Mouse (Mus musculus) layer of hippocampus, adult 9-11 months (tissue): Measurements from ENCODE around the gene Ostc.
A peak's percentile ranks its signal among the peaks of the same experiment; 100 is the strongest.

Source experiments
- DNase-seq: peaks from one replicate; pipeline ENCODE4 v3.0.0; 2022

The Ostc gene

DNA sequence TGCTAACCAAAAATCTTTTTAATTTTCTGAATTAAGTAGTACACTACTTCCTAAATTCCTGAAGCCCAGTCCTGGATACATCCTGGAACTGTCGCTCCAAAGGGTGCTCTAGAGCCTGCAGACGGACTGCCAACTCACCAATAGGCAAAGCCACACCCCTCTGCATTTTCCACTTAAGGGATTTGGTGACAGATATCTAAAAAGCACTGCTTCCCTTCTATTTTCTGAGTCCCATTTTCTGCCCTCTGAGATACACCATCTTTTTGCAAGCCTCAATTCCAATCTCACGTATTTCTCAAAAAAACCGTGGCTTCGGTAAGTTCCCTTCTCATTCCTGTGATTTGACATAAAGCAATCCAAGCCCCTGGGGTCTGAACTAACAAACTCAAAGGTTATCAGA is 715 bp downstream of the Ostc start:
- DNase-seq = no peak

DNA sequence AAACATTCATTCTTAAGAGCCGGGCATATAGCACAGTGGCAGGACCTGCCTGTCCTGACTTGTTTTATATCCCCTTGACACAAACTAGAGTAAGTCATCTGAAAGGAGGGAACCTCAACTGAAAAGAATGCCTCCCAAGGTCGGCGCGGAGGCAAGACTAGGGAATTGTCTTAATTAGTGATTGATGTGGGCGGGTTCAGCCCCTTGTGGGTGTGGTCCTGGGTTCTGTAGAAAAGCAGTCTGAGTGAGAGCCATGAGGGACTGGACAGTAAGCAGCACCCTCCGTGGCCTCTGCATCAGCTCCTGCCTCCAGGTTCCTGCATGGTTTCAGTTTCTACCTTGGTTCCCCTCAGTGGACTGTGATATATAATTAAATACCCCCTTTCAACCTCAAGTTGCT is 7.0 kb downstream of the Ostc start:
- no peak for DNase-seq

DNA sequence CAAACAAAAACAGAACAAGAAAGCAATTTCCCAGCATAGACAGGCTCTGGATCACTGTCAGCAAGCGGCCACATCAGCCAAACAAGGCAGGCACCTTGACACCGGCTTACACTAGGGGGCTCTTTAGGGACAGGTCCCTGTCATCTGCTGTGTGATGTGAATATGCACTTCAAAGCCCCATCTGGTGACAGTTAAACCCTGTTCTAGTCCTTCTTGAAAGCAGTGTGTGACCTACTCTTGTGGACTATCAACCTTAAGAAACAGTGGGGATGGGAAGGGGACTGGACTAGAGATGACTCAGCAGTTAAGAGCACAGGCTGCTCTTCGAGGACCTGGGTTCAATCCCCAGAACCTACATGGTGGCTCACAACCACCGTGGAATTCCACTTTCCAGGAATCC is 11.6 kb downstream of the Ostc start:
- no peak for DNase-seq

DNA sequence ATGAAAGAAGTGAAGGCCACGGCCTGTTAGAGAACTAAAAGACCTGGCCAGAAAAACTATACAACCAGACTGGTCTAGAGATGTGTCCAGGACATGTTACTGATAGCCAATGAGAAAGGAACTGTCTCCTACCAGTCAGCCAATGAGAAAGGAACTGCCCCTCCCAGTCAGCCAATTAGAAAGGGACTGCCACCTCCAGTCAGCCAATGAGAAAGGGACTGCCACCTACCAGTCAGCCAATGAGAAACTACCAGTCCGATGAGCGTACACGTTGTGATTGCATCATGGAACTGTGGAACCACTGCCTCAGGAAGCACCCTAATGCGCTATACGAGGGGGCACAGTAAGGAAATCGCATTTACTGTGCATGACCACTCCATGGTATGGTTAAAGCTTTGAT is 14.5 kb downstream of the Ostc start:
- no peak for DNase-seq

DNA sequence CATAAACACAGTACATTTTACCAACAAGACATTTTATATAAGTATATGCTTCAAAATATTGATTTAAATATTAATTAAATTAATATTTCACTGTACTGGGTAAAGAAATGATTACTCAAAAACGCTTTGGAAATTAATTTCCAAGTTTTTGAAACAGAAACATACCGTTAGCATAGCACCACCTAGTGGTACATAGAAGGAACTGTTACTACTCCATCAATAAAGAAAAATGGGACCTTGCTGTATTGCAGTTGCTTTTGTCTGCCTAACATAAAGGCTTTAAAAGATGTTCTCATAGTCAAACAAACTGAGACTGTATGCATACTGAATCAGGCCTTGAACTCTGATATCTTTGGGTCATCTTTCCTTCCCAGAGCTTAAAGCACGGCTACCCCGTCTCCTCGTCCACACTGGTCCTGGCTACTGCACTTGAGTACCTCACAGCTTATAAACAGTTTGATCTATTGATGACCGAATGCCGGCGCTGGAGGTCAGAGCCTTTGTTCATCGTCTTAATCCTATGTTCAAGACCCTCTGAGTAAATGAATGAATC is 15.1 kb downstream of the Ostc start:
- no peak for DNase-seq

DNA sequence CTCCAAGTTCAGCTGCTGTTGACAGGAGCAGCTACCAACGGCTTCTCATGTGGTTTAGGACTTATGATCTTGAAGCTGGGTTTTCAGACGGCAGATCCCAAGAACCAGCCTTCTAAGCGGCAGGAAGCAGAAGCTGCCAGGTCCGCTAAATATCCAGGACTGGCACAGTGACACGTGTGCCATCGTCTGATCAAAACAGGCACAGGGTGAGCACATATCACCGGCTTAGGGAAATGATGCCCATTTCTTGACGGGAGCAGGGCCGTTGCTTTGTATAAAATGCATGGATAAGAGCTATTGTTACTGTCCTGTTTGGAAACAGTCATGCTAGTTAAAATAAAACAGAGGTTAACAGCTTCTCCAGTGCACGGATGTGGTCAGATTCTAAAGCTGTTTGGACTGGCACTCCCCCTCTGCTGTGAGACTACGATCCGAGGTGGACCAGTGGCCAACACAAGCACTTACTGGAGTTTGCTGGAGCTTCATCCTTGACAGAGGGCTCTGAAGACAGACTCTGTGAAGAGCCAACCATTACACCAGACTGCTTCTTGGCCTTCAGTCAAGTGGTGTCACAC is 17.6 kb downstream of the Ostc start:
- no peak for DNase-seq

DNA sequence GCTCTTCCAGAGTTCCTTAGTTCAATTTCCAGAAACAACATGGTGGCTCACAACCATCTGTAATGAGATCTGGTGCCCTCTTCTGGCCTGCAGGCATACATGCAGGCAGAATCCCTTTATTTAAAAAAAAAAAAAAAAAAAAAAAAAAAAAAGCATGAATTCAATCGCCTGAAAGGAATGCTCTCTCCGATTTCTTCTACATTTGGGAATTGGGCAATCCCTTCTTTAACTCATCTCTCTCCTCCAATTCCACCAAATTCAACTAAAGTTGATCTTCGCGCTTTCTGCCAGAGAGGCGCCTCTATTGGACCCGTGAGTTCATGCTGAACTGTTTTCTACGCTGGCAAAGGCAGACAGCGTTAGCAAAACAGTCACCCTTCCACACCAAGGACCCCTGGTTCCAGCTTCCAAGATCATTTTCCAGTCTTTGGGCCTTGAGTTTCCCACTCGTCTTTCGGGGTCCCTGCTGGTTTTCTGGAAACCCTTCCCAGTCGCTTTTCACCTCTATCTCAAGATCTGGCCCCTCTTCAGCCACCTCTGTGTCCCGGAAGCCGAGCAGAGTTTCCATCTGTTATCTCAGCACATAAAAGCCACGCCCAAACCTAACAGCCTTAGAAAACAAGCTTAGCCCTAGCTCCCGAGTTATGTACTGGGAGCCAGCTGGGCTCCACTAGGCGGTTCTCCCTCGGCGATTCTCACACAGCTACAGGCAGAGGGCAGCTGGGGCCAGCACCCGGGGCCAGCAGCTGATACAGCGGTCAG is 18.2 kb downstream of the Ostc start:
- DNase-seq = no peak

DNA sequence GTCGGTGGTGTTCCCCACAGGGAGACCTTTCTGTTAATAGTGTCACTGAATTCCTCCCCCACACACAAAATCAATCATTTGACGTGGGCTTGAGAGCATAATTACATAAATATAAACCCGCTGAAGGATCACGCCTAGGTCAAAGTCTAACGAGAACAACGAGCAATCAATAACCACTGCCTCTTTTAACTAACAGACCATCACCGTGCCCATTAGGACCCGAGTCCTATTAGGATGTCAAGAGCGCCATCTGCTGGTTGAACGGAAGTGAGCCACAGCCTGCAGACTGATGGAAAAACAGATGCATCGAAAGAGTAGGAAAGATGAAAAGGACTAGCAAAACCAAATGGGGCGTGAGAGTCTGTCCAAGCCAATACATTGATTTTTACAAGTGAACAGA is 19.6 kb downstream of the Ostc start:
- peak; percentile 80 for DNase-seq

DNA sequence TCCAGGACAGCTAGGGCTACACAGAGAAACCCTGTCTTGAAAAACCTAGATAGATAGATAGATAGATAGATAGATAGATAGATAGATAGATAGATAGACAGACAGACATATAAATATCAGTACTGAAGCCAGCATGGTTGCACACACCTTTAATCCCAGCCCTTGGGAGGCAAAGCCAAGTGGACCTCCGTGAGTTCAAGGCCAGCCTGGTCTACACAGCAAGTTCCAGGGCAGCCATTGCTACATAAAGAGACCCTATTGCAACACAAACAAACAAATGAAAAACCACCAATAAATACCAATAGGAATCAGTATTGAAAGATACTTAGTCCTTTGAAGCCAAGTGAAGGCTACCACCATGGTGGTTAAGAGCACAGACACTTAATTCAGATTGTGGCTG is 22.2 kb downstream of the Ostc start:
- DNase-seq = no peak

DNA sequence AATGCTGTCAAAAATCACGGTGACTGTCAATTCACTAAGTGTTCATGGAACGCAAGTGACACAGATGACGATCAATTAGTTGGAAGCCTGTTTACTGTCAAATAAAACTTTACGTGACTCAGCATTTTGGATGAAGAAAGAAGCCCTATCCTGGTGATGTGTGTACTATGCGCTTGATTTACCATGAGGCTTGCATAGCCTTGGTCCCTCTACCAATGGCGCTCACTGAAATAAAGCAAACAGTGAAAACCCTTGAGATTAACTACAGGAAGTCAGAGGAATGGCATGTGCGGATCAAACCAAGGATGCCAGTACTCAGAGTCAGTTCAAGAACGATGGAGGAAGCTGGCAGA is 24.3 kb downstream of the Ostc start:
- no peak for DNase-seq

DNA sequence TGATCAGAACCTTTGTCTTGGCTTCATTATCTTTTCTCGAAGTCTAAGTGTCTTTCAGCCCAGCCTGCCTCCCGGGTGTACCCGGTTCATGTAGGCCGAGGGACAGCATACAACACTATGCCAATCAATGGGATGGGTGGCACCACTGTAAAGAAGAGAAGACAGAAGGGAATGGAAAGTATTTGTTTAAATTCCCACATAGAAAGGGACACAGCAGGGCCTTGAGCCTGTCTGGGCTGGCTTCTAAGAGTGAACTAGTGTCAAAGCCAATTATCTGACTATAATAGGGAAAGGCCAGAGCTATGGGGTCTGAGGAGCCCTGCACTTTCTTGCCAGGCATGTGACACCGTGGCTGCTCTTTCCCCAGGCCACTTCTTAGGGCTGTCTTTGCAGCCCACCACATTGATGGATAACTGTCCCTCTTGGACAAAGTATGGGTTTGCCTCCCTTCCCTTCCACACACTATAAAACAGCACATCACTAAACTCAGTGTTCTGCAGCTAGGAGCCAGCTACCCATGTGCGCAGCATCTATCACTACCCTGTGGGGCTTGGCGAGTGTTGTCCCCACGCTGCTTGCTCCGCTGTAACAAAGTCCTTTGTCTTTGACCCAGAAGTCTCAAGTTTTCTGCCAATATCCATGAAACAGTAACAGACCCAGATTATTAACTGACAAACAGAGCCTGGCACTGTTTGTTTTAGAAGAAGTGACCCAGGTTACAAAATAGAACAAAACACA is 24.8 kb downstream of the Ostc start:
- no peak for DNase-seq

DNA sequence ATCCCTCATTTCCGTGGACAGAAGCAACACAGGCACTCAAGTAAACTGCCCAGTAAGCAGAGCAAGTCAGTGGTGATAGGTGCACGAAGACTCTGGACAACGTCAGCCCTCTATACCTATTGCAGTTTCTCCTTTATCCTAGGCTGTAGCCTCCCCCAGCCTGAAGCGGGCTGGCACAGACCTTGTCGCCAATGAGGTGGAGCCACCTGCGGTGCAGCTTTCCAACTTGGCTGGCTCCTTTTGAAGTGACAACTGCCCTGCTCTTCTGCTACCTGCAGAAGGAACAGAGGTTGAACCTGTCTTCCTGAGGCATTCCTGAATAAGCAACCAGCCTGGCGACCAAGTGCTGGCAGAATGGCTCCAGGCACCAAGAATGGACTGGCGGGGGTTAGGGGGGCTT is 25.4 kb downstream of the Ostc start:
- no peak for DNase-seq

DNA sequence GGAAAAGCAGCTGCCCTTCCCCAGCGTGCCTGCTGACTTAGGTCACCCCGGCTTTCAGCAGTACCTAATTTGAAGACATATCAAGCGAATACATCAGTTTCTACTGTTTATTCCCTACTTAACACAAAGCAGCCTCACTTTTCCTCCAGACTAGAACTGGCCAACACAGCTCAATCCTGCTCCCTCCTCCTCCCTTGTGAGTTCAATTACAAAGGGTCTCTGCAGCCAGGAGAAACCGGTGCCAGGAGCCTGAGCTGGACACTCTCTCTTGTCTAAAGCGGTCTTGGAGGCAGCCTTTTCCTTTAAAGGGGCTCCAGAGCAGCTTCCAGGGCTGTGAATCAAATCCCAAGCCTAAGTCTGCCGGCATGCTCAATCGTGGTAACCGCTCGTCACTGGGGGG is 27.1 kb downstream of the Ostc start:
- no peak for DNase-seq

DNA sequence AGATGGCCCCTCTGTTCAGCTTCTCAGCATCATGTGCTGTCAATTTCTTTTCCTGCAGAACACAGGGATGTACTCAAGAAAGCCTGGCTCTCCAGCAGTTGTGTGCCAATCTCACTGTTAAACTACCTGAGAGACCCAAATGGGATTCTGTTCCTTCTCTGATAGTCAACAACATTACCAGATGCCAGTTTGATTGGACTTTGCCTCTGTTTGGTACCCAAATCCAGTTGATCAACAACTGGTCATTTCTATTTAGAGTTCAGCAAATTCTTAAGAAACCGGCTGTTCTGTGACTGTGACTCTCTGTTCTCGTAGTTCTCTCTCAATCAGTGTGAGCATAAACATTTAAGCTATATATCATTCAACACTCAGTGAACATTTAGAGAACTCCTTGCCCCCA is 28.0 kb downstream of the Ostc start:
- DNase-seq = no peak

DNA sequence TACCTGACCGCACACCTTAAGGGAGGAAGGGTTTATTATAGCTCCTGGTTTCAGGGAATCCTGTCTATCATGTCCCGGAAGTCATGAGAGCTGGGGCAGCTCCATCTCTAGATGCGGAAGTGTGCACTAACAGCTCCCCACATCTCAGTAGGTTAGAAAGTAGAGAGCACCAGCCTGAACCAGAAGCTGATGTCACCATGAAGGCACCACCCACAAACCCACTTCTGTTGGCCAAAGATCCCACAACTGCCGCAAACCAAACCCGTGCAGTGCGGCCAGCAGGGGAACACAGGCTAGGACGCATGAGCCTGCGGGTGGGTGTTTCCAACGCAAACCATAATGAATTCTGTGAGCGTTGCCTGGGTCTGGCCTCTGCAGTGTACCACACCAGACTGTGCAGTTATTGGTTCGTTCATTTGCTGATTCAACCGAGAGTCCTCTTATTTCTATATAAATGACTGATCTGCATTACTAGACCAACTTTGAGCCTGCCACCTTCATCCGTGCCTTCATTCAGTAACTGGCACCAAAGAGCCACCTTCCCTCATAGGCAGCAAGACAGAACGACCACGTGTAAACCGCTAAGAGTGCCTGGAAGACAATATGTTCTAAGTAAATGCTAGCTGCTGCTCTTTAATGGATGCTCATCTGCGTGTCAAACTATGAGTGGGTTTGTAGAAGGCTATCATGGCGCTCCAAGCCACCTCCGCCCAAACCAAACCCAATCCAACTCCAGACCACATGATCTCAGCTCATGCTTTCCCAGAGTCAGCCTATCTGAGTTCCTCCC is 31.4 kb downstream of the Ostc start:
- DNase-seq = no peak

DNA sequence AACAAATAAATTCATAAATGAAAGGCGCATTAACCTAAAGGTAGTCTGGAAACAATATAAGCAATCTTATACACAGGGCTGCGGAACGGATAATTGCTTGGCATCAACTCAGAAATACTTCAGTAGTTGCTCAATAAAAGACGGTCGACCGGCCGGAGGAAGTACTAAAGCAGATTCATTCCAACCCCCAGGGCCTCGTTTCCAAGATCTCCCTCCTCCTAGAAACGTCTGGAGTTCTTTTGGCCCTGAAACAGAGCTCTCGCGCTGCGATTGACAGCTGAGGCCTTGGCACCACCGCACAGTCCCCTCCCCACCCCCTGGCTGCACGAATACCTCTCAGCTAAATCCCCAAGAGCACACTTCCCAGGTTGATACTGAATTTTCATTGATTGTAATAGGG is 38.0 kb downstream of the Ostc start:
- no peak for DNase-seq

DNA sequence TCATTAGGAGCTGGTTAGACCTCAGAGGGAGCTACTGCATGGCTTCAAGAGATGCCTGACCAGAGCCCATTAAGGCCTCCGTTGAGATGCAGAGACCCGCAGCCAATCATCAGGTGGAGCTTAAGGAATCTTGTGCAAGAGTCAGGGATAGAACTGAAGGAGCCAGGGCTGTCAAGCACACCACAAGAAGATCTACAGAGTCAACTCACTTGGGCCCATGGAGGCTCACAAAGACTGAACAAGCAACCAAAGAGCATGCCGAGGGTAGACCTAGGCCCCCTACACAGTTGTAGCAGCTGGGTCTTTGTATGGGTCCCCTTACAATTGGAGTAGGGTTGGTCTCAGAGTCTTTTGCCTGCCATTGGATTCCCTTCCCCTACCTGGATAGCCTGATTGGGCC is 46.7 kb downstream of the Ostc start:
- no peak for DNase-seq

DNA sequence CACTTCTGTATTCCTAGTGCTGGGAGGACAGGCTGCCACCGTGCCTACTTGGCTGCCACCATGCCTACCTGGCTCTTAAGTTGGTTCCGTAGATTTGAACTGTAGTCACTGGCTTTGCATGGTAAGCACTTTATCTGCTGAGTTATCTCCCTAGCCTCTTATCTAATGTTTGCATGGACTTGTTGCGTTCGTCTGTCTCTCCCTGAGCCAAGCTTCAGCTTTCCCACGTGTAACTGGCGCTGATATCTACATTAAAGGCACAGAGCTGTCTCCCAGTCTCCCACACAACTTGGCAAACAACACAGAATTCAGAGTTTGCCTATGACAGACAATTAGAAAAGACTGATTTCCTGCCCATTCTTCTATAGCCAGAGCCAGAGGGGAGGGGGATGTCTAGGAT is 48.6 kb downstream of the Ostc start:
- DNase-seq = peak; percentile 52

DNA sequence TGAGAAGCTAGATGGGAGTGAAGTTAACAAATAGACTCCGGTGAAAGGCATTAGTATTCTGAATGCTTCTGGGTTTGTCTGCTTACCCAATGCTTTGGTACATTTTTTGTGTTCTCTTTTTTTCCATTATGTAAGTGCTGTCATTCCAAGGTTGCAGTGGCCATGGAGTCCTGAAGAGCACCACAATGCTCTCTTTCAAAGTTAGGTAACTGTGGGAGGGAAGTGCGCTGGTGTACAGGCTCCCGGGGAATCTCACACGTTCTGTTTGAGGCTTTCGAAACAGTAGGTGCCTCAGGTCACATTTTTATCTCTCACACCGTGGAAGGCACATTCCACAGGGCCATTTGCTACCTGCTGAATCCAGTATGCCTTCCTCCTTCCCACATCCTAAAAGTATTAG is 59.7 kb downstream of the Ostc start:
- DNase-seq = no peak

DNA sequence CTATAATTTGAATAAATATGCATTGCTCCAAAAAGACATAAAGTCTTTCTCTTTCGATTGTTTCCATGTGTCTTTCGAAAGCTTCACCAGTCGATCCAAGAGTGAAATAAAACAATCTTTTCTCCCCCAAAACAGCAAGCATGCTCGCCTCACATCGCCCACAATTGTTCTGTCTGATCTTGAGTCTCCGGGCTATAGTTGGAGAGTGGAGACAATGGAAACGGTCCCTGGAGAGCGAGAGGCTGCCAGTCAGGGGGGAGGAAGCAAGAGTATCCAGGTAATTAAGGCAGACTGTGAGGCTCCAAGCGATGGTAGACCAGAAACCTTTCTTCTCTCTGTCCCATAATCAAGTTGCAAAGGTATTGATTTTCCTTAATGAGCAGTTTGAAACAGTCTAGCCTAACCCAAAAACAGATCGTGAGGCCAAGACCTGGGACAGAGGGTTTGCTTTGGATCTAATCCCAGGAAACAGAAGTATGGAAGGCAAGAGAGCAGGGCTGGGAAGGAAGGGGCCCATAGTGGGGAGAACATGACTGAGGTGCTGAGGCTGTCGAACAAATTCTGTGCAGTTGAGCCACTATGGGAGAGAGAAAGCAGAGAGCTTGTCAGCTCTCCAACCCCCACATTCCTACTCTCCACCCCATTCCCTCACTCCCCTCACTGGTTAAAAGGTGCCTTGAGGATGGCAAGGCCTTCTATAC is 63.0 kb downstream of the Ostc start:
- DNase-seq = no peak
